Mouse (Mus musculus) neural tube, embryonic 13.5 days (tissue): ENCODE data around the gene Ogdhl. TPM values are rescaled to one million over a fixed set of nuclear protein-coding genes. Genes with fewer than 3 reads are reported as not detected.

Experiments used
- ATAC-seq: fragments of 200-750 bp; cut with Nextera tagmentation; 2 replicates; pipeline ENCODE4 v1.8.0; 2017; ENCODE audit warnings: low read depth, mild to moderate bottlenecking, moderate TSS enrichment, moderate library complexity
- H3K27ac ChIP-seq: fragments of 300-500 bp; sonication (generic); replicated peaks from 2 replicates; pipeline ENCODE4 v1.5.1; 2015; ENCODE audit warnings: moderate library complexity, mild to moderate bottlenecking, inconsistent platforms
- H3K27me3 ChIP-seq: fragments of 300-500 bp; sonication (generic); 2 replicates; pipeline ENCODE4 v1.6.1; 2015; ENCODE audit warnings: mild to moderate bottlenecking, inconsistent platforms
- H3K36me3 ChIP-seq: fragments of 300-500 bp; sonication (generic); 2 replicates; pipeline ENCODE4 v1.6.1; 2015; ENCODE audit warnings: mild to moderate bottlenecking, inconsistent platforms
- H3K4me1 ChIP-seq: fragments of 300-500 bp; sonication (generic); replicated peaks from 2 replicates; pipeline ENCODE4 v1.6.1; 2015; ENCODE audit warnings: inconsistent platforms
- H3K4me2 ChIP-seq: fragments of 300-500 bp; sonication (generic); 2 replicates; pipeline ENCODE4 v1.6.1; 2015; ENCODE audit warnings: inconsistent platforms, mild to moderate bottlenecking, moderate library complexity
- H3K4me3 ChIP-seq: fragments of 300-500 bp; sonication (generic); 2 replicates; pipeline ENCODE4 v1.5.1; 2015; ENCODE audit warnings: mild to moderate bottlenecking, inconsistent platforms
- H3K9ac ChIP-seq: fragments of 300-500 bp; sonication (generic); 2 replicates; pipeline ENCODE4 v1.6.1; 2015; ENCODE audit warnings: moderate library complexity, mild to moderate bottlenecking, inconsistent platforms
- H3K9me3 ChIP-seq: fragments of 300-500 bp; sonication (generic); 2 replicates; pipeline ENCODE4 v1.6.1; 2016; ENCODE audit warnings: inconsistent platforms
- WGBS: fragments of 180-500 bp; shearing (Covaris S2); methylation state at CpG from one replicate; pipeline ENCODE4 v1.1.7; 2015; 5-methylcytosine and 5-hydroxymethylcytosine counted together
- polyA plus RNA-seq: library from polyadenylated mRNA; unstranded; fragments of >200 nt; fragmentation: Nextera tagmentation; extraction: Ambion mirVana; gene quantifications from 2 replicates; pipeline ENCODE4 v1.2.1, GENCODE M21; 2015

Ogdhl gene
- 20.4 and 20.6 TPM in 2 replicates for polyA plus RNA-seq

GRCm38 (mm10) chr14:32321732-32322685 is at the start of gene Ogdhl:
Gene Ogdhl, plus strand, starts transcription at chr14:32322019.
- Histone ChIP-seq H3K9ac (peak within 1 kb of the TSS; percentile 77), H3K27ac (no peak within 1 kb of the TSS), H3K36me3 (no peaks in the 10 kb centered on the region), H3K4me3 (peak within 1 kb of the TSS; percentile 60), H3K4me2 (peak within 1 kb of the TSS; percentile 80), H3K27me3 (no peaks in the 10 kb centered on the region), H3K9me3 (no peaks in the 10 kb centered on the region), H3K4me1 (peaks cover 19% of the 10 kb centered on the region)
- 3% methylated on average over 48 of the region's 50 CpGs for WGBS
- peak; percentile 74 for ATAC-seq

- no peaks in the 10 kb centered on the region for H3K9me3 ChIP-seq
- no peak overlapping the region for H3K9ac ChIP-seq
- H3K36me3 ChIP-seq, result peaks cover 17% of the 10 kb centered on the region
- 0 out of 2 replicates have a peak, but pooled peaks cover 5% of the 10 kb centered on the region for H3K4me1 ChIP-seq
- ATAC-seq, result peak; percentile 50; the same call in 1 of the 2 replicates
- WGBS, result 46% methylated on average over 12 of the region's 12 CpGs
- H3K27me3 ChIP-seq, result no peaks in the 10 kb centered on the region
- H3K4me2 ChIP-seq, result no peak overlapping the region
- H3K4me3 ChIP-seq, result no peak overlapping the region
- no peak overlapping the region for H3K27ac ChIP-seq
Measured at GRCm38 (mm10) chr14:32301622-32302021, 20.2 kb upstream of the Ogdhl start.

- Histone ChIP-seq H3K9me3 (no peaks in the 10 kb centered on the region), H3K27me3 (no peaks in the 10 kb centered on the region), H3K4me2 (no peak overlapping the region), H3K27ac (no peak overlapping the region), H3K4me3 (no peak overlapping the region), H3K36me3 (peaks cover 16% of the 10 kb centered on the region), H3K9ac (no peak overlapping the region), H3K4me1 (0 out of 2 replicates have a peak, but pooled peaks cover 5% of the 10 kb centered on the region)
- 0 out of 2 replicates have a peak, but pooled peaks have one; percentile 61 for ATAC-seq
- WGBS, result 65% methylated on average over 7 of the region's 7 CpGs
Measured at GRCm38 (mm10) chr14:32302423-32302822, 19.4 kb upstream of the Ogdhl start.

GRCm38 (mm10) chr14:32304921-32305320 is 16.9 kb upstream of the Ogdhl start:
- Histone ChIP-seq H3K4me2 (no peak overlapping the region), H3K4me3 (no peak overlapping the region), H3K9me3 (no peaks in the 10 kb centered on the region), H3K27ac (no peak overlapping the region), H3K27me3 (no peaks in the 10 kb centered on the region), H3K36me3 (0 out of 2 replicates have a peak, but pooled peaks cover 1% of the 10 kb centered on the region), H3K4me1 (peaks cover 12% of the 10 kb centered on the region; the same call in 1 of the 2 replicates), H3K9ac (no peak overlapping the region)
- ATAC-seq, result no peak
- 80% methylated on average over 8 of the region's 8 CpGs for WGBS

GRCm38 (mm10) chr14:32309876-32310275 is 11.9 kb upstream of the Ogdhl start:
- H3K4me3 ChIP-seq, result no peak overlapping the region
- ATAC-seq, result peak; percentile 36
- H3K27me3 ChIP-seq, result no peaks in the 10 kb centered on the region
- no peak overlapping the region for H3K4me2 ChIP-seq
- no peak overlapping the region for H3K27ac ChIP-seq
- H3K4me1 ChIP-seq, result peaks cover 7% of the 10 kb centered on the region; the same call in 1 of the 2 replicates
- H3K9ac ChIP-seq, result no peak overlapping the region
- no peaks in the 10 kb centered on the region for H3K9me3 ChIP-seq
- H3K36me3 ChIP-seq, result no peaks in the 10 kb centered on the region
- WGBS, result 44% methylated on average over 8 of the region's 8 CpGs

- WGBS, result 92% methylated on average over 2 of the region's 2 CpGs
- H3K36me3 ChIP-seq, result no peaks in the 10 kb centered on the region
- H3K4me1 ChIP-seq, result peaks cover 7% of the 10 kb centered on the region; the same call in 1 of the 2 replicates
- no peak overlapping the region for H3K4me3 ChIP-seq
- H3K27me3 ChIP-seq, result no peaks in the 10 kb centered on the region
- H3K9ac ChIP-seq, result no peak overlapping the region
- no peak overlapping the region for H3K4me2 ChIP-seq
- H3K9me3 ChIP-seq, result no peaks in the 10 kb centered on the region
- no peak overlapping the region for H3K27ac ChIP-seq
- ATAC-seq, result no peak
Measured at GRCm38 (mm10) chr14:32311381-32312035, 10.3 kb upstream of the Ogdhl start.

- H3K27ac ChIP-seq, result no peak overlapping the region
- peaks cover 16% of the 10 kb centered on the region for H3K4me1 ChIP-seq
- H3K9me3 ChIP-seq, result no peaks in the 10 kb centered on the region
- ATAC-seq, result no peak
- 13% methylated on average over 4 of the region's 4 CpGs for WGBS
- H3K27me3 ChIP-seq, result no peaks in the 10 kb centered on the region
- no peaks in the 10 kb centered on the region for H3K36me3 ChIP-seq
- H3K4me2 ChIP-seq, result 0 out of 2 replicates have a peak overlapping the region, but pooled peaks have one; percentile 1
- H3K4me3 ChIP-seq, result no peak overlapping the region
- no peak overlapping the region for H3K9ac ChIP-seq
Measured at GRCm38 (mm10) chr14:32317822-32318221, 4.0 kb upstream of the Ogdhl start.

GRCm38 (mm10) chr14:32323221-32323620 is 1.4 kb downstream of the Ogdhl start:
- Histone ChIP-seq H3K4me2 (no peak overlapping the region), H3K27ac (no peak overlapping the region), H3K27me3 (no peaks in the 10 kb centered on the region), H3K4me1 (peaks cover 25% of the 10 kb centered on the region), H3K9ac (no peak overlapping the region), H3K9me3 (no peaks in the 10 kb centered on the region), H3K4me3 (no peak overlapping the region), H3K36me3 (no peaks in the 10 kb centered on the region)
- ATAC-seq, result no peak
- 91% methylated on average over 5 of the region's 5 CpGs for WGBS

GRCm38 (mm10) chr14:32327366-32327765 is 5.5 kb downstream of the Ogdhl start:
- H3K4me1 ChIP-seq, result peaks cover 18% of the 10 kb centered on the region
- no peaks in the 10 kb centered on the region for H3K9me3 ChIP-seq
- H3K4me2 ChIP-seq, result no peak overlapping the region
- H3K27ac ChIP-seq, result no peak overlapping the region
- H3K4me3 ChIP-seq, result no peak overlapping the region
- 69% methylated on average over 9 of the region's 9 CpGs for WGBS
- H3K27me3 ChIP-seq, result no peaks in the 10 kb centered on the region
- ATAC-seq, result no peak
- H3K9ac ChIP-seq, result no peak overlapping the region
- H3K36me3 ChIP-seq, result no peaks in the 10 kb centered on the region

- Histone ChIP-seq H3K4me1 (peaks cover 16% of the 10 kb centered on the region), H3K4me3 (no peak overlapping the region), H3K4me2 (no peak overlapping the region), H3K36me3 (peaks cover 30% of the 10 kb centered on the region), H3K27ac (no peak overlapping the region), H3K9ac (no peak overlapping the region), H3K9me3 (no peaks in the 10 kb centered on the region), H3K27me3 (no peaks in the 10 kb centered on the region)
- WGBS, result 71% methylated on average over 20 of the region's 20 CpGs
- peak; percentile 38 for ATAC-seq
Measured at GRCm38 (mm10) chr14:32332515-32333445, 11.0 kb downstream of the Ogdhl start.

- H3K4me1 ChIP-seq, result peaks cover 16% of the 10 kb centered on the region
- H3K9me3 ChIP-seq, result no peaks in the 10 kb centered on the region
- 85% methylated on average over 6 of the region's 6 CpGs for WGBS
- peaks cover 61% of the 10 kb centered on the region for H3K36me3 ChIP-seq
- H3K4me3 ChIP-seq, result no peak overlapping the region
- no peak overlapping the region for H3K9ac ChIP-seq
- H3K4me2 ChIP-seq, result no peak overlapping the region
- H3K27me3 ChIP-seq, result no peaks in the 10 kb centered on the region
- no peak overlapping the region for H3K27ac ChIP-seq
- no peak for ATAC-seq
Measured at GRCm38 (mm10) chr14:32336021-32336420, 14.2 kb downstream of the Ogdhl start.
